Mouse (Mus musculus) liver, postnatal 0 days (tissue): ENCODE measurements around the gene Cep83. TPM values are rescaled to one million over a fixed set of nuclear protein-coding genes. Genes with fewer than 3 reads are reported as not detected.
A peak's percentile ranks its signal among the peaks of the same experiment; 100 is the strongest.

Source experiments
- ATAC-seq: fragments of 200-750 bp; cut with Nextera tagmentation; 2 replicates; pipeline ENCODE4 v1.8.0; 2017; ENCODE audit warnings: mild to moderate bottlenecking, moderate library complexity
- DNase-seq: peaks from one replicate; pipeline ENCODE4 v3.0.0-alpha.2; 2016
- H3K27ac ChIP-seq: fragments of 300-500 bp; sonication (generic); 2 replicates; pipeline ENCODE4 v1.5.1; 2014; ENCODE audit warnings: antibody characterized with exemption, moderate library complexity, mild to moderate bottlenecking, low read depth
- H3K27me3 ChIP-seq: fragments of 300-500 bp; sonication (generic); 2 replicates; pipeline ENCODE4 v1.6.1; 2014; ENCODE audit warnings: low read length, control low read depth, mixed read lengths; ENCODE audit not compliant: insufficient read depth
- H3K36me3 ChIP-seq: fragments of 300-500 bp; sonication (generic); replicated peaks from 2 replicates; pipeline ENCODE4 v1.6.1; 2014; ENCODE audit warnings: mild to moderate bottlenecking, control low read depth, low read length, moderate library complexity, mixed read lengths; ENCODE audit not compliant: insufficient read depth
- H3K4me1 ChIP-seq: fragments of 300-500 bp; sonication (generic); 2 replicates; pipeline ENCODE4 v1.6.1; 2014; ENCODE audit warnings: antibody characterized with exemption, mild to moderate bottlenecking, control low read depth; ENCODE audit not compliant: insufficient read depth
- H3K4me2 ChIP-seq: fragments of 300-500 bp; sonication (generic); 2 replicates; pipeline ENCODE4 v1.6.1; 2014; ENCODE audit warnings: low read depth, mild to moderate bottlenecking, low read length, moderate library complexity, mixed read lengths
- H3K4me3 ChIP-seq: fragments of 300-500 bp; sonication (generic); 2 replicates; pipeline ENCODE4 v1.5.1; 2014; ENCODE audit warnings: low read depth, low read length
- H3K9ac ChIP-seq: fragments of 300-500 bp; sonication (generic); replicated peaks from 2 replicates; pipeline ENCODE4 v1.6.1; 2014; ENCODE audit warnings: mild to moderate bottlenecking, moderate library complexity
- H3K9me3 ChIP-seq: fragments of 300-500 bp; sonication (generic); 2 replicates; pipeline ENCODE4 v1.6.1; 2016; ENCODE audit warnings: mild to moderate bottlenecking, control low read depth, low read length, mixed read lengths
- CTCF ChIP-seq: sonication (generic); IDR thresholded peaks from 2 replicates; pipeline ENCODE4 v1.5.1; 2016; ENCODE audit warnings: antibody characterized with exemption, low read depth
- EP300 ChIP-seq: IDR thresholded peaks from 2 replicates; pipeline ENCODE4 v1.6.1; 2016; ENCODE audit warnings: antibody characterized with exemption, low read depth, mild to moderate bottlenecking
- WGBS: fragments of 180-500 bp; shearing (Covaris S2); extraction: QIAGEN DNeasy Blood & Tissue Kit; methylation state at CpG from one replicate; pipeline ENCODE4 v1.1.7; 2014; ENCODE audit not compliant: insufficient replicate concordance; 5-methylcytosine and 5-hydroxymethylcytosine counted together
- polyA plus RNA-seq: library from polyadenylated mRNA; unstranded; fragments of >200 nt; fragmentation: Nextera tagmentation; extraction: Ambion mirVana; gene quantifications from 2 replicates; pipeline ENCODE4 v1.2.1, GENCODE M21; 2015

Cep83 gene
- polyA plus RNA-seq, 1 experiment from 2014 or later = 5.9 TPM

GRCm38 (mm10) chr10:94804029-94804908 is 115.8 kb downstream of the Cep83 start:
- WGBS = 73% methylated on average over 10 of the region's 10 CpGs
- DNase-seq = no peak

GRCm38 (mm10) chr10:94804909-94805220 is 116.4 kb downstream of the Cep83 start:
- no peaks in the 10 kb centered on the region for H3K9me3 ChIP-seq
- WGBS = 83% methylated on average over 1 of the region's 1 CpGs
- no peak overlapping the region for H3K4me3 ChIP-seq
- H3K27ac ChIP-seq = no peak overlapping the region
- no peaks in the 10 kb centered on the region for H3K27me3 ChIP-seq
- no peak for DNase-seq
- no peak overlapping the region for H3K4me2 ChIP-seq
- no peak for TF ChIP-seq EP300
- no peak for TF ChIP-seq CTCF
- no peak for ATAC-seq
- H3K36me3 ChIP-seq = no peaks in the 10 kb centered on the region
- peaks cover 8% of the 10 kb centered on the region for H3K4me1 ChIP-seq
- no peak overlapping the region for H3K9ac ChIP-seq

More at GRCm38 (mm10) chr10:94804029-94804908, 115.8 kb downstream of the Cep83 start:
- Histone ChIP-seq H3K27ac (no peak overlapping the region), H3K4me2 (no peak overlapping the region), H3K36me3 (no peaks in the 10 kb centered on the region), H3K9ac (no peak overlapping the region), H3K4me1 (0 out of 2 replicates have a peak, but pooled peaks cover 3% of the 10 kb centered on the region), H3K27me3 (no peaks in the 10 kb centered on the region), H3K9me3 (no peaks in the 10 kb centered on the region), H3K4me3 (no peak overlapping the region)
- ATAC-seq = no peak
- TF ChIP-seq CTCF = no peak
- TF ChIP-seq EP300 = no peak

- Histone ChIP-seq H3K4me3 (no peak overlapping the region), H3K9ac (no peak overlapping the region), H3K4me2 (no peak overlapping the region), H3K36me3 (no peaks in the 10 kb centered on the region), H3K27ac (no peak overlapping the region), H3K9me3 (no peaks in the 10 kb centered on the region), H3K27me3 (no peaks in the 10 kb centered on the region), H3K4me1 (peaks cover 12% of the 10 kb centered on the region)
- TF ChIP-seq EP300 = no peak
- TF ChIP-seq CTCF = peak; percentile 54
- WGBS = 55% methylated on average over 7 of the region's 7 CpGs
- no peak for DNase-seq
- ATAC-seq = 0 out of 2 replicates have a peak, but pooled peaks have one; percentile 28
Observed at GRCm38 (mm10) chr10:94807323-94807722, 118.9 kb downstream of the Cep83 start.

GRCm38 (mm10) chr10:94808275-94808674 is 119.8 kb downstream of the Cep83 start:
- peak; percentile 54 for ATAC-seq
- DNase-seq = no peak
- no peaks in the 10 kb centered on the region for H3K9me3 ChIP-seq
- no peak overlapping the region for H3K4me3 ChIP-seq
- no peak overlapping the region for H3K9ac ChIP-seq
- peaks cover 12% of the 10 kb centered on the region for H3K4me1 ChIP-seq
- peak; percentile 83 for TF ChIP-seq EP300
- 0 out of 2 replicates have a peak, but pooled peaks have one; percentile 15 for TF ChIP-seq CTCF
- no peak overlapping the region for H3K27ac ChIP-seq
- H3K27me3 ChIP-seq = no peaks in the 10 kb centered on the region
- no peaks in the 10 kb centered on the region for H3K36me3 ChIP-seq
- 50% methylated on average over 6 of the region's 6 CpGs for WGBS
- no peak overlapping the region for H3K4me2 ChIP-seq

GRCm38 (mm10) chr10:94809946-94810472 is 121.6 kb downstream of the Cep83 start:
- Histone ChIP-seq H3K4me3 (no peak overlapping the region), H3K4me2 (no peak overlapping the region), H3K9ac (no peak overlapping the region), H3K27me3 (no peaks in the 10 kb centered on the region), H3K9me3 (no peaks in the 10 kb centered on the region), H3K4me1 (peaks cover 12% of the 10 kb centered on the region), H3K36me3 (no peaks in the 10 kb centered on the region), H3K27ac (no peak overlapping the region)
- peak; percentile 70 for TF ChIP-seq EP300
- TF ChIP-seq CTCF = no peak
- DNase-seq (peak; percentile 24), ATAC-seq (peak; percentile 56)
- WGBS = 57% methylated on average over 7 of the region's 7 CpGs
